Mouse (Mus musculus) bone marrow, adult 2 months (tissue): ENCODE measurements around the gene Pde4a. TPM values are rescaled to one million over a fixed set of nuclear protein-coding genes. Genes with fewer than 3 reads are reported as not detected.

Experiments used
- H3K27ac ChIP-seq: fragments of 200-500 bp; 2 replicates; pipeline ENCODE4 v1.5.1; 2012; ENCODE audit warnings: low read depth, mild to moderate bottlenecking, control low read depth, inconsistent platforms, low read length; ENCODE audit not compliant: control insufficient read depth, poor library complexity, insufficient read depth
- H3K4me1 ChIP-seq: fragments of 200-500 bp; 2 replicates; pipeline ENCODE4 v1.6.1; 2011; ENCODE audit warnings: low read length; ENCODE audit not compliant: control insufficient read depth, insufficient read depth
- H3K4me3 ChIP-seq: fragments of 200-500 bp; replicated peaks from 2 replicates; pipeline ENCODE3; 2011; ENCODE audit warnings: mild to moderate bottlenecking, low read depth, low read length, control low read depth; ENCODE audit not compliant: control insufficient read depth
- CTCF ChIP-seq: fragments of 200-500 bp; IDR thresholded peaks from 2 replicates; pipeline ENCODE4 v1.5.1; 2011; ENCODE audit warnings: low read length, control low read depth; ENCODE audit not compliant: control insufficient read depth, insufficient read depth
- POLR2A ChIP-seq: fragments of 200-500 bp; IDR thresholded peaks from 2 replicates; pipeline ENCODE4 v1.6.1; 2011; ENCODE audit warnings: low read depth, mild to moderate bottlenecking, control low read depth, low read length, borderline replicate concordance; ENCODE audit not compliant: control insufficient read depth
- WGBS: fragments of 180-500 bp; shearing (Covaris S2); methylation state at CpG from one replicate; pipeline ENCODE4 v1.1.7; 2018; 5-methylcytosine and 5-hydroxymethylcytosine counted together
- polyA plus RNA-seq: library from polyadenylated mRNA; stranded (reverse); fragments of >200 nt; gene quantifications from 2 replicates; pipeline ENCODE4 v1.2.4, GENCODE M21; 2011; ENCODE audit warnings: low replicate concordance; ENCODE audit not compliant: missing spikeins, insufficient read depth, insufficient read length

Gene Pde4a
- polyA plus RNA-seq, 1 experiment = 7.9 TPM

DNA sequence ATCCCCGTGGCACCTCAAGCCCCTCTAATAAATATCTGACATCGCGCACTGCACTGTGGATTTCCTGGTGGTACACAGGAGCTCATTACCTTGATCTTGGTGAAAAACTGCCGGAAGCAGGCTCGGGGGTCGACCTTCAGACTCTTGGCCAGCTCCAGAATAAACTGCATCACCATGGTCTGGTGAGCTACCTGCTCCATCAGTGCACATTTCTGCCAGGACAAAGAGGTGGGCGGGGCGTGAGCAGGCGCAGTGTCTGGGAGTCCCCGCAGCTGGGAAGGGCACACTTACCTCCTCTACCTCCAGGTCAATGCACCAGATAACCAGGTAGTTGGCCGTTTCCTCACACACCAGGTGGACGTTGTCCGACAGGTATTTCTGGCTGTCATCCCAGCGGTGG is 23.6 kb upstream of the Pde4a start:
- TF ChIP-seq CTCF = no peak
- TF ChIP-seq POLR2A = no peak
- 94% methylated on average over 14 of the region's 14 CpGs for WGBS
- Histone ChIP-seq H3K4me3 (no peak overlapping the region), H3K4me1 (peaks cover under 1% of the 10 kb centered on the region), H3K27ac (no peak overlapping the region)

DNA sequence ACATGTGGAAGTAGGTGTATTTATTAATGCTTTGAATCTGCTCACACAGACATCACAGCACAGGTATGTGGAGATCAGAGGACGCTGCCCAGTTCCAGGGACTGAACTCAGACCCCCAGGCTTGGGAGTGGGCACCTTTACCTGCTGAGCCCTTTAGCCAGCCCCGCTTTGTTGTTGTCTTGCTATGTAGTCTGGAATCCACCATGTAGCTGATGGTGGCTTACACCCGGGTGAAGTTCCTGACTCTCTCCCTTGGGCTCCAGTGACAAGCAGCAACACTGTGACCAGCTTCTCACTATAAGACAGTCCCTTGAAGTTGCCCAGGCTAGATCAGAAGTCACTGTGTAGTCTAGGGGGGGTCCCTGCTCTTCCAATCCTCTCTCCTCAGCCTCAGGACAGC is 21.2 kb upstream of the Pde4a start:
- Histone ChIP-seq H3K4me1 (peaks cover 7% of the 10 kb centered on the region), H3K4me3 (no peak overlapping the region), H3K27ac (no peak overlapping the region)
- 92% methylated on average over 3 of the region's 3 CpGs for WGBS
- TF ChIP-seq POLR2A = no peak
- TF ChIP-seq CTCF = no peak

DNA sequence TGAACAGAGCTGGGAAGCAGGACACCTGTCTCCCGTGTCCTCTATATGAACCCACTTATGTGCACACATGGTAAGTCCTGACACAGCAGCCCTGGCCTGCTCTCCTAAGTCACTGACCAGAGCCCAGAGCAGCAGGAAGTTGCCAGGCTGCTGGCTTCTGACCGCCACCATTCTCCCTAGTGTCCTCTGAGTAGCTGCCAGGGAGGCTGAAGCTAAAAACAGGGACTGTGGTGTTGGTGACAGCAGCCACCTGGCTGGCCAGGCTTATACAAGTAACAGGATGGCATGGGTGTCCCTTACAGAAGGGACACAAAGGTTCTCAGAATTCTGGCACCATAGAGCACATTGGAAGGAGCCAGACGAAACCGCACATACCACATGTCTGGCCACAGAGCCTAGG is 20.1 kb upstream of the Pde4a start:
- Histone ChIP-seq H3K4me3 (no peak overlapping the region), H3K4me1 (peaks cover 7% of the 10 kb centered on the region), H3K27ac (no peak overlapping the region)
- TF ChIP-seq POLR2A (no peak), CTCF (no peak)
- 82% methylated on average over 4 of the region's 4 CpGs for WGBS

DNA sequence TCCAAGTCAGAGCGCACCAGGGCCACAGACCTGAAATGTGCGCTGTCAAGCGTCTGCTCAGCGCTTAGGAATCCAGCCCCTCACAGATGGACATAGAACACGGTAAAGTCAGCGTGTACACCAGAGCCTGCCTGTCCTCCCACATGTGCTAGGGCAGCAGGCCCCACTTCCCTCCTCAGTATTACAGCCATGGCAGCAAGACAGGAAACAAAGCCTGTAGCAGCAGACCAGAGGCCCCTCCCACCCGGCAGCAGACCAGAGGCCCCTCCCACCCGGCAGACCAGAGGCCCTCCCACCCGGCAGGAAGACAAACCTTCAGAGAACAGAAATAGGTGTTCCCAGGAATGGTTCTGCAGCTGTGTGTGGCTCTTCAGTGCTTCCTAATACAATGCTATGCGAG is 18.8 kb upstream of the Pde4a start:
- no peak overlapping the region for H3K27ac ChIP-seq
- peaks cover 7% of the 10 kb centered on the region for H3K4me1 ChIP-seq
- no peak for TF ChIP-seq POLR2A
- no peak for TF ChIP-seq CTCF
- H3K4me3 ChIP-seq = peak overlapping the region; percentile 0
- 7% methylated on average over 10 of the region's 10 CpGs for WGBS

DNA sequence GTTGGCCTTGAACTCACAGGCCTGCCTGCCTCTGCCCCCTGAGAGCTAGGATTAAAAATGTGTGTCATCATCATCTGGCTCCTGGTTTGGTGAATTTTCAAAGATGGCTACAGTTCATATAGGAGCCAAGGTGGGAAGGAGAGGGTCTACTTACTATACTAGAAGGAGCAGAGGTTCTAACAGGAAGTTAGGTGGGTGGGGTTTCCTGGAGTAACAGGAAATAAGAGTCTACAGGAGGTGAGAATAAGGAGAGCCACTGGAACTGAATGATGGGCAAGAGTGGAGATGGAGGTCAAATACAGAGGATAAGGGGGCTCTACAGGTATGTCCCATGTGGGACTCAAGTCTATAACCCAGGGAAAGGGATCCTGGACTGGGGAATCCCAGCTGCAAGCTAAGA is 17.1 kb upstream of the Pde4a start:
- Histone ChIP-seq H3K27ac (no peak overlapping the region), H3K4me3 (no peak overlapping the region), H3K4me1 (peaks cover 9% of the 10 kb centered on the region)
- TF ChIP-seq POLR2A = no peak
- no peak for TF ChIP-seq CTCF

DNA sequence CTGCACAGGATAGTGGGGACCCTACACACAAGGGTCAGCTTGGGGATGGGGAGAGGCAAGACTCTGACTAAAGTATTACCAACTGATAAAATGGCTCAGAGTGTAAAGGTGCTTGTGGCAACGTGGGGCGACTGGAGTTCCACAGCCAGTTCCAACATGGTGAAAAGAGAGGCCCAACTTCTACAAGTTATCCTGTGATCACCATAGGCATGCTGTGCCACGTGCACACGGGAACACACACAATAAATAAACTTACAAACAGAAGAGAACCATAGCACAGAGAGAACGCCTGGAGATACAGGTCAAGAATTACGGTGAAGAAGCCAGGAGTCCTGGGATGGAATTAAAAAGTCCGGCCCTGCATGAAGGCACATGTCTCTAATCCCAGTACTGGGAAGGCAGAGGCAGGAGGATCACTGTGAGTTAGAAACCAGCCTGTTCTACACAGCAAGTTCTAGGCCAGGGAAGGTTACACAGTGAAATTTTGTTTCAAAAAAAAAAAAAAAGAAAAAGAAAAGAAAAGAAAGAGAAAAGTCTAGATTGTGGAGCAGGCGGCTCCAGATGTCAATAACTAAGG is 16.3 kb upstream of the Pde4a start:
- Histone ChIP-seq H3K27ac (peak overlapping the region; percentile 83; the same call in 1 of the 2 replicates), H3K4me1 (peaks cover 9% of the 10 kb centered on the region), H3K4me3 (peak overlapping the region; percentile 99)
- WGBS = 2% methylated on average over 8 of the region's 8 CpGs
- no peak for TF ChIP-seq CTCF
- TF ChIP-seq POLR2A = no peak

DNA sequence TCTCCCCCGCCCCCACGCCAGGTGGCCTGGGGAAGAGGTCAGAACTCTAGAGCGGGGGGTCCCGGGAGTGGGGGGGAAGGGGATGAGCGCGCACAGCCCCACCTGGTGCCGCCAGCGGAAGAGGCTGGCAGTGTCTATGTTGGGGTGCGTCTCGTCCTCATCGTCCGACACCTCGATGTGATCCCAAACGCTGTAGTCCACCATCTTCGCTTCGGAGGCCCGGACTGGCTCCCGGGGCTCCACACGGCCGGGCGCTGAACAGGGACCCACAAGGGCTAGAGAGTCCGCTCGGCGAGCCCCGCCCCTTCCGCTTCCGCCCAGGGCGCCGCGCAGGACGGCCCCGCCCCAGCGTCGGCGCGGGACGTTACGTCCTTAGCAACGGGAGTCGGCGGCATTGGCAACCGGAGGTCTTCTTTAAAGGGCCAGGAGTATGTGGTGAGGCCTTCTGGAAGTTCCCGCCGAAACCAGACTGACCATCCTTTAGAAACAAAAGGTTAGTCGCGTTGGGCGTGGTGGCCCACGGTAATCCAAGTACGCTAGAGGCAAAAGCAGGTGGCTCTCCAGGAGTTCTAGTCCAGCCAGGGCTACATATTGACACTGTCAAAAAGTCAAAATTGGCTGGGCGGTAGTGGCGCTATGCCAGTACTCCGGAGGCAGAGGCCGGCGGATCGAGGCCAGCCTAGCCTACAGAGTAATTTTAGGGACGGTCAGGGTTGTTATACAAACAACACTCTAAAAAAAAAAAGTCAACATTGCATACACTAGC is 15.7 kb upstream of the Pde4a start, which contains the start of gene Cdc37:
TSS of gene Cdc37 (minus strand) at position 329 of the 766 bp plus-strand sequence.
- WGBS = 3% methylated on average over 56 of the region's 56 CpGs
- H3K4me3 ChIP-seq = peak within 1 kb of the TSS; percentile 99
- peak within 1 kb of the TSS; percentile 83 for H3K27ac ChIP-seq
- TF ChIP-seq POLR2A (peak; percentile 63; the same call in 1 of the 2 replicates), CTCF (no peak)
- H3K4me1 ChIP-seq = peaks cover 9% of the 10 kb centered on the region

DNA sequence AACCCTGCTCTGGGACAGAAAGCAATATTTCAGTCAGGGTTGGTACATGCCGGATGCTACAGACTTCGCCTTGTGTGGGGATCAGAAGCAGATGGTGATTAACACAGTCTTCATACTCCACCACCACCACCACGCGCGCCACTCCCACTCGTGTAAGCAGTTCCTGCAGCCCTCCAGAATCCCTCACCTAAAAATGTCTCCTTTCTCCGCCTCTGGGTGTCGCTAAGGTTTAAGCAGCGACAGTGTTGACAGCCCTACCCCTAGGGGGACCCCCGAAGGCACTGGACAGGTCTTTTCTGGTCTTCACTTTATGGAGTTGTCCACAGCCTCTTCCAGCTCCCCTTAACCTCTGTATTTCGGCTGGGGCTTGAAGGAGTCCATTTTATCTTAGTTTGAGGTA is 12.8 kb upstream of the Pde4a start:
- H3K27ac ChIP-seq = no peak overlapping the region
- 2% methylated on average over 11 of the region's 11 CpGs for WGBS
- no peak overlapping the region for H3K4me3 ChIP-seq
- TF ChIP-seq POLR2A (no peak), CTCF (peak; percentile 45; the same call in 1 of the 2 replicates)
- H3K4me1 ChIP-seq = peaks cover 7% of the 10 kb centered on the region

DNA sequence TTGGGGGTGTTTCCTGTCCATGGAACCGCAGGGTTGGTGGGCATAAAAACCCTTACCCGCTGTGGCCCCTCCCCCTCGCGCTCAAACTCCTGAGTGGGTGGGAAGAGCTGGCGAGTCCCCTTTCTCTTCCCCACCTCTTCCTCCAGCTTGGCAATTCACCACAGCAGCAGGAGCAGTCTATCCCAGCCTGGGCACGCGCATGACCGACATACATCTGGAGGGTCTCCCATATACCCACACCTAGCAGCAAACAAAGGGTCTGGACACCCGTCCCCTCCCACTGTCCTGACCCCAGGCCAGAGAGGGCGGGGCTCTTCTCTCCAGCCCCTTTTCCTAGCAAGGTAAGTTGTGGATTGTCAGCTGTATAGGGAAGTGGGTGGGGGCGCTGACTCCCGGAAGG is 12.2 kb upstream of the Pde4a start:
- no peak overlapping the region for H3K4me3 ChIP-seq
- WGBS = 10% methylated on average over 12 of the region's 12 CpGs
- TF ChIP-seq CTCF (no peak), POLR2A (no peak)
- no peak overlapping the region for H3K27ac ChIP-seq
- H3K4me1 ChIP-seq = peaks cover 7% of the 10 kb centered on the region

DNA sequence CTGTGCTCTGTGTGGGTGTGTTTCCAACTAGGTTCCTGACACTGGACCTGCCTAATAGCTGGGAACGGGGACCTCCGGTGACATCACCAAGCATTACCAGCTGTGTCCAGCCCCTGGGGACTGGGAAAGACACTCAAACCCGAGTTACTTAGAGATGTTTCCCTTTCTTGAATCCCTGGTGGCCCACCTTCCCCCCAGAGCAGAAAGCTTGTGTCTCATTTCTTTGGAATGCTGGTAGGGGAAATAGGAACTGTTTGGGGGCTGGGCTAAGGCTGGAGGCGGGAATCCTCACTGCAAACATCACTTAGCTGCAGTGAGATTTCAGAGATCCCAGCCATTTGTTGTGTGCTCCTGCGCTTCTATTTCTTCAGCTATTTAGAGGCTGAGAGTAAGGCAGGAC is 11.7 kb upstream of the Pde4a start:
- H3K4me3 ChIP-seq = no peak overlapping the region
- TF ChIP-seq CTCF (no peak), POLR2A (no peak)
- WGBS = 44% methylated on average over 5 of the region's 5 CpGs
- peaks cover 6% of the 10 kb centered on the region for H3K4me1 ChIP-seq
- H3K27ac ChIP-seq = no peak overlapping the region
